Mouse (Mus musculus) heart, embryonic 14.5 days (tissue): ENCODE measurements around the gene Nme6. TPM values are rescaled to one million over a fixed set of nuclear protein-coding genes. Genes with fewer than 3 reads are reported as not detected.

Experiments used
- ATAC-seq: fragments of 200-750 bp; cut with Nextera tagmentation; 2 replicates; pipeline ENCODE4 v1.8.0; 2017; ENCODE audit warnings: low read depth, moderate TSS enrichment; ENCODE audit not compliant: insufficient number of reproducible peaks, insufficient read depth, low FRiP score
- H3K27ac ChIP-seq, 2 experiments: fragments of 200-500 bp in 1 of 2; fragments of 300-500 bp in 1 of 2; sonication (generic) in 1 of 2; replicated peaks in 1 of 2; 2 replicates each; pipeline ENCODE4 v1.5.1; 2012 to 2014; ENCODE audit warnings: low read depth in 2 of 2, low read length in 2 of 2, control low read depth in 1 of 2, mild to moderate bottlenecking in 1 of 2, mixed read lengths in 1 of 2; ENCODE audit not compliant: control insufficient read depth in 1 of 2, insufficient read depth in 1 of 2
- H3K27me3 ChIP-seq: fragments of 300-500 bp; sonication (generic); 2 replicates; pipeline ENCODE4 v1.6.1; 2014; ENCODE audit warnings: mild to moderate bottlenecking, low read length, control low read depth; ENCODE audit not compliant: control insufficient read depth, insufficient read depth
- H3K36me3 ChIP-seq: fragments of 300-500 bp; sonication (generic); 2 replicates; pipeline ENCODE4 v1.6.1; 2014; ENCODE audit warnings: mild to moderate bottlenecking, control low read depth, low read length, mixed read lengths; ENCODE audit not compliant: control insufficient read depth, insufficient read depth
- H3K4me1 ChIP-seq, 2 experiments: fragments of 200-500 bp in 1 of 2; fragments of 300-500 bp in 1 of 2; sonication (generic) in 1 of 2; 2 replicates each; pipeline ENCODE4 v1.6.1; 2012 to 2014; ENCODE audit warnings: low read length in 2 of 2, control low read depth in 1 of 2, mixed read lengths in 1 of 2; ENCODE audit not compliant: control insufficient read depth in 2 of 2, insufficient read depth in 2 of 2
- H3K4me2 ChIP-seq: fragments of 300-500 bp; sonication (generic); 2 replicates; pipeline ENCODE4 v1.6.1; 2014; ENCODE audit warnings: mild to moderate bottlenecking, low read length
- H3K4me3 ChIP-seq, 2 experiments: fragments of 200-500 bp in 1 of 2; fragments of 300-500 bp in 1 of 2; sonication (generic) in 1 of 2; 2 replicates each; pipeline ENCODE4 v1.5.1; 2012 to 2014; ENCODE audit warnings: low read length in 2 of 2, mild to moderate bottlenecking in 2 of 2, control low read depth in 1 of 2, low read depth in 1 of 2, moderate library complexity in 1 of 2; ENCODE audit not compliant: control insufficient read depth in 1 of 2, insufficient read depth in 1 of 2
- H3K9ac ChIP-seq: fragments of 300-500 bp; sonication (generic); 2 replicates; pipeline ENCODE4 v1.6.1; 2014; ENCODE audit warnings: mild to moderate bottlenecking, low read length
- H3K9me3 ChIP-seq: fragments of 300-500 bp; sonication (generic); 2 replicates; pipeline ENCODE4 v1.6.1; 2016; ENCODE audit warnings: low read length, control low read depth; ENCODE audit not compliant: control insufficient read depth
- WGBS: fragments of 180-500 bp; shearing (Covaris S2); extraction: QIAGEN DNeasy Blood & Tissue Kit; methylation state at CpG from one replicate; pipeline ENCODE4 v1.1.7; 2014; 5-methylcytosine and 5-hydroxymethylcytosine counted together
- polyA plus RNA-seq: library from polyadenylated mRNA; unstranded; fragments of >200 nt; fragmentation: Nextera tagmentation; extraction: Ambion mirVana; gene quantifications from 2 replicates; pipeline ENCODE4 v1.2.1, GENCODE M21; 2014

Nme6 gene
- polyA plus RNA-seq, 1 experiment from 2014 or later = 62.3 TPM

- WGBS = 36% methylated on average over 6 of the region's 6 CpGs
- 0 out of 4 replicates have a peak, but pooled peaks cover 0 to 2% of the 10 kb centered on the region in 2 experiments for H3K4me1 ChIP-seq
- H3K4me3 ChIP-seq = no peak overlapping the region
- H3K27me3 ChIP-seq = no peaks in the 10 kb centered on the region
- no peak overlapping the region for H3K4me2 ChIP-seq
- no peak for ATAC-seq
- H3K36me3 ChIP-seq = no peaks in the 10 kb centered on the region
- H3K9me3 ChIP-seq = no peaks in the 10 kb centered on the region
- no peak overlapping the region for H3K27ac ChIP-seq
- H3K9ac ChIP-seq = no peak overlapping the region
Measured at GRCm38 (mm10) chr9:109870983-109871572, 38.5 kb downstream of the Nme6 start.

GRCm38 (mm10) chr9:109874797-109875691, 42.5 kb downstream of the Nme6 start, which contains the start of gene Cdc25a:
Cdc25a (plus strand) TSS chr9:109875579.
- Histone ChIP-seq H3K4me2 (peak within 1 kb of the TSS; percentile 67), H3K36me3 (peaks cover 30% of the 10 kb centered on the region), H3K4me3 (peak within 1 kb of the TSS; percentile 70 to 97), H3K4me1 (peaks cover 9 to 10% of the 10 kb centered on the region in 2 experiments; a peak in 3 of 4 replicates), H3K27ac (peak within 1 kb of the TSS; percentile 86 to 89), H3K9ac (peak within 1 kb of the TSS; percentile 97), H3K27me3 (no peaks in the 10 kb centered on the region), H3K9me3 (no peaks in the 10 kb centered on the region)
- 5% methylated on average over 33 of the region's 33 CpGs for WGBS
- ATAC-seq = peak; percentile 88

- Histone ChIP-seq H3K9me3 (no peaks in the 10 kb centered on the region), H3K36me3 (peaks cover 39% of the 10 kb centered on the region), H3K27me3 (no peaks in the 10 kb centered on the region), H3K27ac (peak overlapping the region; percentile 86 to 89), H3K4me2 (peak overlapping the region; percentile 67), H3K9ac (peak overlapping the region; percentile 97), H3K4me1 (peaks cover 9 to 10% of the 10 kb centered on the region in 2 experiments; a peak in 3 of 4 replicates), H3K4me3 (peak overlapping the region; percentile 70 to 97)
- ATAC-seq = peak; percentile 67
- under 1% methylated on average over 70 of the region's 76 CpGs for WGBS
Measured at GRCm38 (mm10) chr9:109875695-109876601, 43.4 kb downstream of the Nme6 start.

GRCm38 (mm10) chr9:109876756-109877155, 44.2 kb downstream of the Nme6 start:
- peaks cover 9 to 10% of the 10 kb centered on the region in 2 experiments; a peak in 3 of 4 replicates for H3K4me1 ChIP-seq
- H3K36me3 ChIP-seq = peaks cover 47% of the 10 kb centered on the region
- peak overlapping the region; percentile 67 for H3K4me2 ChIP-seq
- peak overlapping the region; percentile 97 for H3K9ac ChIP-seq
- H3K4me3 ChIP-seq = peak overlapping the region; percentile 70 to 97
- no peaks in the 10 kb centered on the region for H3K9me3 ChIP-seq
- no peaks in the 10 kb centered on the region for H3K27me3 ChIP-seq
- no peak for ATAC-seq
- whole genome bisulfite sequencing = 7% methylated on average over 3 of the region's 3 CpGs
- H3K27ac ChIP-seq = peak overlapping the region; percentile 40 to 89; a peak in 2 of 4 replicates

GRCm38 (mm10) chr9:109877666-109878065, 45.1 kb downstream of the Nme6 start:
- no peaks in the 10 kb centered on the region for H3K27me3 ChIP-seq
- peak overlapping the region; percentile 67 for H3K4me2 ChIP-seq
- WGBS = 88% methylated on average over 5 of the region's 5 CpGs
- no peak overlapping the region for H3K27ac ChIP-seq
- peak overlapping the region in 1 of 2 experiments; percentile 97; a peak in 2 of 4 replicates for H3K4me3 ChIP-seq
- peaks cover 56% of the 10 kb centered on the region for H3K36me3 ChIP-seq
- peaks cover 9 to 10% of the 10 kb centered on the region in 2 experiments; a peak in 3 of 4 replicates for H3K4me1 ChIP-seq
- no peaks in the 10 kb centered on the region for H3K9me3 ChIP-seq
- ATAC-seq = no peak
- peak overlapping the region; percentile 97; the same call in 1 of the 2 replicates for H3K9ac ChIP-seq

- no peak for ATAC-seq
- 91% methylated on average over 1 of the region's 1 CpGs for WGBS
- Histone ChIP-seq H3K9me3 (no peaks in the 10 kb centered on the region), H3K4me2 (no peak overlapping the region), H3K27me3 (no peaks in the 10 kb centered on the region), H3K4me3 (no peak overlapping the region), H3K27ac (no peak overlapping the region), H3K9ac (no peak overlapping the region), H3K4me1 (peaks cover 9 to 10% of the 10 kb centered on the region in 2 experiments; a peak in 3 of 4 replicates), H3K36me3 (peaks cover 73% of the 10 kb centered on the region)
Measured at GRCm38 (mm10) chr9:109879305-109879704, 46.8 kb downstream of the Nme6 start.

- H3K4me3 ChIP-seq = no peak overlapping the region
- no peak for ATAC-seq
- H3K36me3 ChIP-seq = peaks cover 100% of the 10 kb centered on the region
- no peak overlapping the region for H3K27ac ChIP-seq
- H3K27me3 ChIP-seq = no peaks in the 10 kb centered on the region
- no peak overlapping the region for H3K9ac ChIP-seq
- no peak overlapping the region for H3K4me2 ChIP-seq
- 55% methylated on average over 4 of the region's 4 CpGs for WGBS
- no peaks in the 10 kb centered on the region for H3K9me3 ChIP-seq
- H3K4me1 ChIP-seq = peaks cover 0 to 8% of the 10 kb centered on the region in 2 experiments; a peak in 2 of 4 replicates
Measured at GRCm38 (mm10) chr9:109886259-109886658, 53.7 kb downstream of the Nme6 start.
